Mouse (Mus musculus): ENCODE measurements around the gene Krtap2-4. TPM values are rescaled to one million over a fixed set of nuclear protein-coding genes. Genes with fewer than 3 reads are reported as not detected.
"Not testable (repeated sequence)": the region's sequence is repeated elsewhere in the genome, so short reads cannot be mapped to it uniquely, and the experiment has no call there.

Gene Krtap2-4
- total RNA-seq (2014; rRNA removed; ENCODE audit: low replicate concordance), result not detected in 2 replicates
- not detected in 2 replicates for polyA plus RNA-seq (2015; fragmentation: Nextera tagmentation; extraction: Ambion mirVana)

- no peaks in the 10 kb centered on the region for H3K36me3 ChIP-seq (replicated peaks; ENCODE audit: control insufficient read depth, insufficient read depth, low read length)
- 45% methylated on average over 3 of the region's 3 CpGs for WGBS
These were observed at the start of gene Krtap2-4 for GRCm38 (mm10) chr11:99614796-99615363. Gene Krtap2-4, minus strand, starts transcription at chr11:99614846.

GRCm38 (mm10) chr11:99662802-99663201 is 48.2 kb upstream of the Krtap2-4 start:
- DNase-seq (ENCODE audit: low spot score), result no peak
- H3K9me3 ChIP-seq (replicated peaks; ENCODE audit: control insufficient read depth, low read length), result no peaks in the 10 kb centered on the region
- H3K9ac ChIP-seq (replicated peaks; ENCODE audit: low read depth, low read length), result no peak overlapping the region
- no peaks in the 10 kb centered on the region for H3K4me1 ChIP-seq (ENCODE audit: control insufficient read depth, insufficient read depth)
- no peak overlapping the region for H3K4me3 ChIP-seq (ENCODE audit: low read depth, low read length)
- H3K27me3 ChIP-seq (ENCODE audit: control insufficient read depth, insufficient read depth, low read length), result no peaks in the 10 kb centered on the region
- 84% methylated on average over 10 of the region's 10 CpGs for WGBS
- ATAC-seq (ENCODE audit: insufficient read depth, low read depth), result no peak
- H3K36me3 ChIP-seq (replicated peaks; ENCODE audit: control insufficient read depth, insufficient read depth, low read length), result no peaks in the 10 kb centered on the region
- no peak overlapping the region for H3K27ac ChIP-seq (ENCODE audit: low read depth)
- H3K4me2 ChIP-seq (ENCODE audit: low read depth, low read length), result no peak overlapping the region
- TF ChIP-seq CTCF (IDR thresholded peaks at IDR 0.05; ENCODE audit: low read depth) (no peak), EP300 (IDR thresholded peaks at IDR 0.05; ENCODE audit: low read depth) (no peak)

More at GRCm38 (mm10) chr11:99614796-99615363, at the start of gene Krtap2-4:
- TF ChIP-seq CTCF (IDR thresholded peaks at IDR 0.05; ENCODE audit: low read depth) (no peak), EP300 (IDR thresholded peaks at IDR 0.05; ENCODE audit: low read depth) (no peak)
- no peak for ATAC-seq (ENCODE audit: insufficient read depth, low read depth)
- Histone ChIP-seq H3K4me3 (ENCODE audit: low read depth, low read length) (no peak within 1 kb of the TSS), H3K27ac (ENCODE audit: low read depth) (no peak within 1 kb of the TSS), H3K9ac (replicated peaks; ENCODE audit: low read depth, low read length) (no peak within 1 kb of the TSS), H3K9me3 (replicated peaks; ENCODE audit: control insufficient read depth, low read length) (no peaks in the 10 kb centered on the region), H3K27me3 (ENCODE audit: control insufficient read depth, insufficient read depth, low read length) (no peaks in the 10 kb centered on the region), H3K4me2 (ENCODE audit: low read depth, low read length) (no peak within 1 kb of the TSS), H3K4me1 (ENCODE audit: control insufficient read depth, insufficient read depth) (no peaks in the 10 kb centered on the region)
- no peak for DNase-seq (ENCODE audit: low spot score)

GRCm38 (mm10) chr11:99659256-99659655 is 44.6 kb upstream of the Krtap2-4 start:
- TF ChIP-seq EP300 (IDR thresholded peaks at IDR 0.05; ENCODE audit: low read depth) (no peak), CTCF (IDR thresholded peaks at IDR 0.05; ENCODE audit: low read depth) (no peak)
- no peaks in the 10 kb centered on the region for H3K4me1 ChIP-seq (ENCODE audit: control insufficient read depth, insufficient read depth)
- no peak overlapping the region for H3K9ac ChIP-seq (replicated peaks; ENCODE audit: low read depth, low read length)
- H3K27me3 ChIP-seq (ENCODE audit: control insufficient read depth, insufficient read depth, low read length), result no peaks in the 10 kb centered on the region
- no peak for DNase-seq (ENCODE audit: low spot score)
- H3K4me3 ChIP-seq (ENCODE audit: low read depth, low read length), result no peak overlapping the region
- WGBS, result 72% methylated on average over 4 of the region's 4 CpGs
- no peaks in the 10 kb centered on the region for H3K36me3 ChIP-seq (replicated peaks; ENCODE audit: control insufficient read depth, insufficient read depth, low read length)
- H3K9me3 ChIP-seq (replicated peaks; ENCODE audit: control insufficient read depth, low read length), result no peaks in the 10 kb centered on the region
- H3K4me2 ChIP-seq (ENCODE audit: low read depth, low read length), result no peak overlapping the region
- no peak overlapping the region for H3K27ac ChIP-seq (ENCODE audit: low read depth)
- no peak for ATAC-seq (ENCODE audit: insufficient read depth, low read depth)

- H3K4me2 ChIP-seq (ENCODE audit: low read depth, low read length); H3K36me3 ChIP-seq (replicated peaks; ENCODE audit: control insufficient read depth, insufficient read depth, low read length); ATAC-seq (ENCODE audit: insufficient read depth, low read depth); H3K27ac ChIP-seq (ENCODE audit: low read depth); H3K4me1 ChIP-seq (ENCODE audit: control insufficient read depth, insufficient read depth); H3K27me3 ChIP-seq (ENCODE audit: control insufficient read depth, insufficient read depth, low read length); DNase-seq (ENCODE audit: low spot score); H3K9me3 ChIP-seq (replicated peaks; ENCODE audit: control insufficient read depth, low read length); H3K4me3 ChIP-seq (ENCODE audit: low read depth, low read length); H3K9ac ChIP-seq (replicated peaks; ENCODE audit: low read depth, low read length): not testable (repeated sequence)
- WGBS, result 61% methylated on average over 10 of the region's 10 CpGs
These were observed 43.9 kb upstream of the Krtap2-4 start, which contains the start of gene Gm11563 for GRCm38 (mm10) chr11:99658467-99659010. Gene Gm11563, minus strand, starts transcription at chr11:99658960.

GRCm38 (mm10) chr11:99657051-99657450 is 42.4 kb upstream of the Krtap2-4 start:
- H3K27me3 ChIP-seq (ENCODE audit: control insufficient read depth, insufficient read depth, low read length), result no peaks in the 10 kb centered on the region
- H3K4me3 ChIP-seq (ENCODE audit: low read depth, low read length), result no peak overlapping the region
- WGBS, result 58% methylated on average over 5 of the region's 5 CpGs
- DNase-seq (ENCODE audit: low spot score) (no peak), ATAC-seq (ENCODE audit: insufficient read depth, low read depth) (no peak)
- TF ChIP-seq EP300 (IDR thresholded peaks at IDR 0.05; ENCODE audit: low read depth) (no peak), CTCF (IDR thresholded peaks at IDR 0.05; ENCODE audit: low read depth) (no peak)
- no peaks in the 10 kb centered on the region for H3K36me3 ChIP-seq (replicated peaks; ENCODE audit: control insufficient read depth, insufficient read depth, low read length)
- no peak overlapping the region for H3K27ac ChIP-seq (ENCODE audit: low read depth)
- H3K9ac ChIP-seq (replicated peaks; ENCODE audit: low read depth, low read length), result no peak overlapping the region
- no peak overlapping the region for H3K4me2 ChIP-seq (ENCODE audit: low read depth, low read length)
- no peaks in the 10 kb centered on the region for H3K4me1 ChIP-seq (ENCODE audit: control insufficient read depth, insufficient read depth)
- no peaks in the 10 kb centered on the region for H3K9me3 ChIP-seq (replicated peaks; ENCODE audit: control insufficient read depth, low read length)

DNA sequence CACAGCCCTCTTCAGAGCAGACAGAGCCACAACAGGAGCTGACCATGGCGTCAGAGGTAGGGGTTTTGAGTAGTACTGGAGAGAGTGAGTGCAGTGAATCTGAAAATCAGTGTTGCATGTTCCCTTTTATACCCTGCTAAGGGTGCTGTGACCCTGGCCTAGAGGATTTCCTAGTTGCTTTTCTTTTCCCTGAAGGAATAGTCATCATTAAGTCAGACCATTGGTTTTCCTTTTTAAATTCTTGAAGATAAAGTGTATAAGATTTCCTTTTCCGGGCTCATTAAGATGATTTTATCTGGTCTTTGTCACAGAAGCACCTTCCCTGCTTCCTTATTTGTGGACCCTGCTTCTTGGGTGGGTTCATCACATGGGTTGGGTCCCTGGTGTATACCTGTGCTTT is 35.5 kb upstream of the Krtap2-4 start, which contains the start of gene Gm11555:
Gene Gm11555, minus strand, starts transcription at position 101 of the 400 bp plus-strand sequence.
- Histone ChIP-seq H3K9me3 (replicated peaks; ENCODE audit: control insufficient read depth, low read length) (no peaks in the 10 kb centered on the region), H3K4me3 (ENCODE audit: low read depth, low read length) (no peak within 1 kb of the TSS), H3K36me3 (replicated peaks; ENCODE audit: control insufficient read depth, insufficient read depth, low read length) (no peaks in the 10 kb centered on the region), H3K4me1 (ENCODE audit: control insufficient read depth, insufficient read depth) (no peaks in the 10 kb centered on the region), H3K9ac (replicated peaks; ENCODE audit: low read depth, low read length) (no peak within 1 kb of the TSS), H3K27me3 (ENCODE audit: control insufficient read depth, insufficient read depth, low read length) (no peaks in the 10 kb centered on the region), H3K4me2 (ENCODE audit: low read depth, low read length) (no peak within 1 kb of the TSS), H3K27ac (ENCODE audit: low read depth) (no peak within 1 kb of the TSS)
- 70% methylated on average over 2 of the region's 2 CpGs for WGBS
- DNase-seq (ENCODE audit: low spot score), result no peak
- no peak for ATAC-seq (ENCODE audit: insufficient read depth, low read depth)
- no peak for TF ChIP-seq EP300 (IDR thresholded peaks at IDR 0.05; ENCODE audit: low read depth)
- no peak for TF ChIP-seq CTCF (IDR thresholded peaks at IDR 0.05; ENCODE audit: low read depth)

Data from heart, postnatal 0 days (tissue).